Mouse (Mus musculus) spleen, adult 2 months (tissue): ENCODE measurements around the gene Ube2l3. TPM values are rescaled to one million over a fixed set of nuclear protein-coding genes. Genes with fewer than 3 reads are reported as not detected.

ENCODE experiments used
- DNase-seq, 2 experiments: peaks; one replicate each; pipeline versions ENCODE4 v3.0.0 to v3.0.0-alpha.2; 2012 to 2021; ENCODE audit warnings: low spot score in 2 of 2, low read depth in 1 of 2
- H3K27ac ChIP-seq: fragments of 200-500 bp; 2 replicates; pipeline ENCODE4 v1.5.1; 2012; ENCODE audit warnings: low read length, inconsistent platforms; ENCODE audit not compliant: insufficient read depth
- H3K27me3 ChIP-seq: fragments of 200-500 bp; 2 replicates; pipeline ENCODE4 v1.6.1; 2012; ENCODE audit warnings: mild to moderate bottlenecking, moderate library complexity, low read length, inconsistent platforms; ENCODE audit not compliant: control insufficient read depth, insufficient read depth
- H3K36me3 ChIP-seq: fragments of 200-500 bp; 2 replicates; pipeline ENCODE4 v1.6.1; 2012; ENCODE audit warnings: mild to moderate bottlenecking, low read length, inconsistent platforms; ENCODE audit not compliant: control insufficient read depth, insufficient read depth
- H3K4me1 ChIP-seq: fragments of 200-500 bp; 2 replicates; pipeline ENCODE4 v1.6.1; 2011; ENCODE audit warnings: inconsistent platforms; ENCODE audit not compliant: control insufficient read depth, insufficient read depth, insufficient read length
- H3K4me3 ChIP-seq: fragments of 200-500 bp; 2 replicates; pipeline ENCODE4 v1.5.1; 2011; ENCODE audit warnings: mild to moderate bottlenecking, inconsistent platforms; ENCODE audit not compliant: insufficient read depth, insufficient read length; ENCODE audit errors: extremely low read depth
- CTCF ChIP-seq: fragments of 200-500 bp; IDR thresholded peaks from 2 replicates; pipeline ENCODE4 v1.5.1; 2011; ENCODE audit warnings: mild to moderate bottlenecking, inconsistent platforms; ENCODE audit not compliant: insufficient read depth, insufficient read length, insufficient replicate concordance; ENCODE audit errors: extremely low read depth
- POLR2A ChIP-seq: fragments of 200-500 bp; IDR thresholded peaks from 2 replicates; pipeline ENCODE4 v1.6.1; 2011; ENCODE audit warnings: low read depth, low read length, inconsistent platforms
- WGBS: fragments of 180-500 bp; shearing (Covaris S2); methylation state at CpG from one replicate; pipeline ENCODE4 v1.1.7; 2018; 5-methylcytosine and 5-hydroxymethylcytosine counted together
- polyA plus RNA-seq: library from polyadenylated mRNA; depleted of rRNA; stranded (reverse); fragments of >200 nt; gene quantifications from 2 replicates; pipeline ENCODE4 v1.2.3, GENCODE M21; 2012

Gene Ube2l3
- polyA plus RNA-seq, 1 experiment = 28.3 TPM

DNA sequence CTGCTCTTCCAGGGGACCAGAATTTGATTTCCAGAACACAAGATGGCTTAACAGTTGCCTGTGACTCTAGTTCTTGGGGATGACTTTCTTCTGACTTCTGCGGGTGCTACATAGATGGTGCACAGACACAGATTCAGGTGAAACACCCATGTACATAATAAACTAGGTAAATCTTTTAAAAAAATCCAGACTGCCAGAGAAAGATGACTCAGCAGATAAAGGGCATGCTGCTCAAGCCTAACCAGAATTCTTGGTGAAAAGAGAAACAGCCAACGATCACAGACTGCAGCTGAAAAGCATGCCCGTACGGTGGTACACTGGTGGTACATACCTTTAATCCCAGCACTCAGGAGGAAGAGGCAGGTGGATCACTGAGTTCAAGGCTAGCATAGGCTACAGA lies 8.6 kb downstream of the Ube2l3 start:
- Histone ChIP-seq H3K36me3 (peaks cover 1% of the 10 kb centered on the region), H3K27me3 (no peaks in the 10 kb centered on the region), H3K27ac (no peak overlapping the region), H3K4me1 (peaks cover 5% of the 10 kb centered on the region; the same call in 1 of the 2 replicates), H3K4me3 (no peak overlapping the region)
- 78% methylated on average over 4 of the region's 4 CpGs for WGBS
- TF ChIP-seq POLR2A (no peak), CTCF (no peak)
- no peak for DNase-seq

DNA sequence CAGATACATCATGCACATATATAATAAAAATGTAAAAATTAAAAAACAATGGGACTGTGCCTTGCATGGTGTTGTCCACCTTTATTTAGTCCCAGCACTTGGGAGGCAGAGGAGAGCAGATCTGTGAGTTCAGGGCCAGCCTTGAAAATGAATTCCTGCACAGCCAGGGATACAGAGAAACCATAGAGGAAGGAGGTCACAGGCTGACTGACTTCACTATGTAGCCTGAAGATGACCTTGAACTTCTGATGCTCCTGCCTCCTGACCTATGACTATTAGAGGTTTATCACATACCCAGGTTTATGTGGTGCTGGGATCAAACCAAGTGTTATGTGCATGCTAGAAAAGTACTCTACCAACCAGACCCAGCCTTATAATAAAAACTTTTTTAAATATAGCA lies 17.0 kb downstream of the Ube2l3 start:
- Histone ChIP-seq H3K4me1 (peaks cover 4% of the 10 kb centered on the region; the same call in 1 of the 2 replicates), H3K27ac (no peak overlapping the region), H3K27me3 (no peaks in the 10 kb centered on the region), H3K4me3 (no peak overlapping the region), H3K36me3 (peaks cover 3% of the 10 kb centered on the region)
- no peak for TF ChIP-seq CTCF
- TF ChIP-seq POLR2A = no peak
- DNase-seq = no peak

DNA sequence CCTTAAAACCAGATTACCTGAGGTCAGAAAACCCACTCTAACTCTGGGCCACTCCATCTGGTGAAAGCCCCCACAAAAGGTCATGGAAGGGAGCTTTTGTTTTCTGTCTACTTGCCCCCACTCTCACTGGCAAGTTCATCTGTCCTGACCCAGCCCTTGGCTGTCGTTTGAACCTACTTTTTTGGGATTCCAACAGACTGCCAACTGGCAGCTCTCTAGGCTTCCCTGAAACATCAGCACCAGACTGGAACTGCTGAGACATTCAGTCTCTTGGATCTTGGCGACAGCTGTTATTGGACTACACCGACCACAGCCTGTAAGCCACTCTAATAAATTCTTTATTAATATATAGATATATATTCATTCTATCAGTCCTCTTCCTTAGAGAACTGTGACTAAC lies 19.4 kb downstream of the Ube2l3 start:
- no peak overlapping the region; the same call in 1 of the 2 replicates for H3K27ac ChIP-seq

DNA sequence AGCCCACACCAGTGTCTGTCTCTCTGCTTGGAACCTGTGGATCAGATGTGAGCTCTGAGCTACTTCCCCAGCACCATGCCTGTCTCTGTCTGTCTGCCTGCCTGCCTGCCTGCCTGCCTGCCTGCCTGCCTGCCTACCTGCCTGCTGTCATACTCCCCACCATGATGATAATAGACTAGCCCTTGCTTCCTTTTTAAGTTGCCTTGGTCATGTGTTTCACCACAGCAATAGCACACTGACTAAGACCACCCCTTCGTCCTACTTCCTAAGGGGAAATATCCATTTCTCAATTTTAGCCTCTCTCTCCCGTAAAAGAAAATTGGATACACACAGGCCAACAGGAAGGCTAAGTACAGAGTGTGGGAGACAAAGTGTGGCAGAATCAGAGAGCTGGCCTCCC lies 20.3 kb downstream of the Ube2l3 start:
- no peaks in the 10 kb centered on the region for H3K27me3 ChIP-seq
- peaks cover 4% of the 10 kb centered on the region; the same call in 1 of the 2 replicates for H3K4me1 ChIP-seq
- no peak overlapping the region for H3K4me3 ChIP-seq
- no peak for DNase-seq
- no peak overlapping the region for H3K27ac ChIP-seq
- WGBS = 73% methylated on average over 2 of the region's 2 CpGs
- peaks cover 3% of the 10 kb centered on the region for H3K36me3 ChIP-seq
- TF ChIP-seq CTCF = no peak
- TF ChIP-seq POLR2A = no peak

More for the DNA sequence above, 19.4 kb downstream of the Ube2l3 start:
- TF ChIP-seq CTCF = no peak
- no peak for TF ChIP-seq POLR2A
- Histone ChIP-seq H3K27me3 (no peaks in the 10 kb centered on the region), H3K4me1 (peaks cover 4% of the 10 kb centered on the region; the same call in 1 of the 2 replicates), H3K36me3 (peaks cover 3% of the 10 kb centered on the region), H3K4me3 (no peak overlapping the region)
- DNase-seq = no peak
- 91% methylated on average over 3 of the region's 3 CpGs for WGBS

DNA sequence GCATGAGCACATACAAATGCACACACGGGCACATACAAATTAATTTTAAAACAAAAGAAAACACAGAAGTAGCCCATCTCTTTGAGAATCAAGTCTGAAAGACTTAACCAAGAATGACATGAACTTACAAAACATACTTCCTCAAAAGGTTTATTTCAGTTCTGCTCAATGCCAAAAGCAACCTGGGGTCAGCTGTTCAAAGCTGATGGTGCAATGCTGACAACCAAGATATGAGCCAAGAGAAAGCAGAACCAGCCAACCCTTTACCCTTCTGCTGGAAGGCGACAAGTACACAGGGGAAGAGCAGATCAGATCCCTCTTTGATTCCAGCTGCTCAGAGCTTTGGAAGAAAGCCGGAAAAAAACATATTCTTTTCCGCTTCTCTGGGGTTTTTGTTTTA lies 21.1 kb downstream of the Ube2l3 start:
- peaks cover 4% of the 10 kb centered on the region; the same call in 1 of the 2 replicates for H3K4me1 ChIP-seq
- WGBS = 44% methylated on average over 4 of the region's 4 CpGs
- H3K27ac ChIP-seq = no peak overlapping the region
- H3K36me3 ChIP-seq = no peaks in the 10 kb centered on the region; the same call in 1 of the 2 replicates
- no peaks in the 10 kb centered on the region for H3K27me3 ChIP-seq
- TF ChIP-seq POLR2A (no peak), CTCF (no peak)
- H3K4me3 ChIP-seq = no peak overlapping the region
- peak in 1 of 2 experiments; percentile 27 for DNase-seq

DNA sequence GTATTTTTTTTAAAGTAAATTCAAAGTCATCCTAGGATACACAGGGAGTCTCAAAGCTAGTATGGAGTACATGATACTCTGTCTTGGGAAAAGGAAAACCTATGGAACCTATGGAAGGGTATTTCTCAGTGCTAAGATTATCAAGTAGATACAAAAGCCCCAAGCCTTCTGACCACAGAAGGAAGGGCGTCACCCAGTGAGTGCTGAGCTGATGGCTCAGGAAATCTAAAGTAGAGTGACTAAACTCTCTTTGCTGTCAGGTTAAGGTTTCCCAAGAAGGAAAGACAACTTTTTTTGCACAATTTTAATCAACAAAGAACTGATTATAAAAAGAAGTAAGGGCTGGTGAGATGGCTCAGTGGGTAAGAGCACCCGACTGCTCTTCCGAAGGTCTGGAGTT lies 22.7 kb downstream of the Ube2l3 start:
- DNase-seq = no peak
- peaks cover 4% of the 10 kb centered on the region; the same call in 1 of the 2 replicates for H3K4me1 ChIP-seq
- H3K4me3 ChIP-seq = no peak overlapping the region
- WGBS = 79% methylated on average over 3 of the region's 3 CpGs
- H3K27me3 ChIP-seq = no peaks in the 10 kb centered on the region
- H3K27ac ChIP-seq = no peak overlapping the region
- TF ChIP-seq POLR2A (no peak), CTCF (no peak)
- peaks cover 3% of the 10 kb centered on the region for H3K36me3 ChIP-seq

DNA sequence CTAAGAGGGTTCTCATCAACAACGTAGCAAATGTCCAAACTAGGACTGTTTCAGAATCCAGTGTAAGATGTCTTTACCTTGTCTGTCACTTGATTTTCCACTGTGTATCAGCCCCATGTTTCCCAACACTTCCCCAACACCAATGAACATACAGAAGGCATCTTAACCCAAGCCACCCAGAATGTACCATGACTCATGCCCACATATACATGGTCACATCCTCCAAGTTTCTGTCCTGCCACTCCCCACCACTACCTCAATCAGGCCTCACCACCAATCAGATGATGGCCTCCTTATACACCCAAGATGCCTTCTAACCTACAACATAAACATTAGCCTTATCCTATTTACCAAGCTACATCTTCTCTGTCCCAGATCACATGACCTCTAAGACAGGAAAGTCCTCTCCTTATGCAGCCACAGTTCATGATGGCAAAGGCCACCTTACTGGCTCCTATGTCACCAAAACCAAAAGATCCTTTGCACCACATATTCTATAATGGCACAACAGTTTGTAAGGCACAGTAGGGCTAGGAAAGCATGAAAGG lies 24.8 kb downstream of the Ube2l3 start:
- 87% methylated on average over 1 of the region's 1 CpGs for WGBS
- H3K36me3 ChIP-seq = peaks cover 11% of the 10 kb centered on the region
- TF ChIP-seq CTCF = no peak
- no peak for TF ChIP-seq POLR2A
- peaks cover 2% of the 10 kb centered on the region; the same call in 1 of the 2 replicates for H3K4me1 ChIP-seq
- no peak overlapping the region for H3K4me3 ChIP-seq
- no peak for DNase-seq
- H3K27me3 ChIP-seq = no peaks in the 10 kb centered on the region
- no peak overlapping the region for H3K27ac ChIP-seq
